Mouse (Mus musculus) limb, embryonic 12.5 days (tissue): Measurements from ENCODE around the gene Fam78a. TPM values are rescaled to one million over a fixed set of nuclear protein-coding genes. Genes with fewer than 3 reads are reported as not detected.

Experiments used
- ATAC-seq: fragments of 200-750 bp; cut with Nextera tagmentation; 2 replicates; pipeline ENCODE4 v1.8.0; 2017; ENCODE audit warnings: low read depth, moderate TSS enrichment; ENCODE audit not compliant: insufficient number of reproducible peaks, insufficient read depth, low FRiP score, low TSS enrichment
- H3K27ac ChIP-seq: fragments of 300-500 bp; sonication (generic); 2 replicates; pipeline ENCODE4 v1.5.1; 2016; ENCODE audit warnings: mild to moderate bottlenecking, moderate library complexity
- H3K27me3 ChIP-seq: fragments of 300-500 bp; sonication (generic); 2 replicates; pipeline ENCODE4 v1.6.1; 2016; ENCODE audit warnings: mild to moderate bottlenecking, moderate library complexity
- H3K36me3 ChIP-seq: fragments of 300-500 bp; sonication (generic); 2 replicates; pipeline ENCODE4 v1.6.1; 2016; ENCODE audit warnings: mild to moderate bottlenecking, moderate library complexity
- H3K4me1 ChIP-seq: fragments of 300-500 bp; sonication (generic); replicated peaks from 2 replicates; pipeline ENCODE4 v1.6.1; 2016
- H3K4me2 ChIP-seq: fragments of 300-500 bp; sonication (generic); 2 replicates; pipeline ENCODE4 v1.6.1; 2016; ENCODE audit warnings: mild to moderate bottlenecking, moderate library complexity
- H3K4me3 ChIP-seq: fragments of 300-500 bp; sonication (generic); replicated peaks from 2 replicates; pipeline ENCODE4 v1.5.1; 2016; ENCODE audit warnings: mild to moderate bottlenecking
- H3K9ac ChIP-seq: fragments of 300-500 bp; sonication (generic); replicated peaks from 2 replicates; pipeline ENCODE4 v1.6.1; 2016; ENCODE audit warnings: mild to moderate bottlenecking, moderate library complexity
- H3K9me3 ChIP-seq: fragments of 300-500 bp; sonication (generic); 2 replicates; pipeline ENCODE4 v1.6.1; 2016; ENCODE audit warnings: mild to moderate bottlenecking, moderate library complexity
- WGBS: fragments of 180-500 bp; shearing (Covaris S2); methylation state at CpG from one replicate; pipeline ENCODE4 v1.1.7; 2016; 5-methylcytosine and 5-hydroxymethylcytosine counted together
- polyA plus RNA-seq: library from polyadenylated mRNA; unstranded; fragments of >200 nt; fragmentation: Nextera tagmentation; extraction: Ambion mirVana; gene quantifications from 2 replicates; pipeline ENCODE4 v1.2.1, GENCODE M21; 2016

Fam78a gene
- 4.0 and 4.4 TPM in 2 replicates for polyA plus RNA-seq

- H3K27ac ChIP-seq = no peak within 1 kb of the TSS
These were observed at the start of gene Fam78a for GRCm38 (mm10) chr2:32084111-32084871. Gene Fam78a, minus strand, starts transcription at chr2:32084857.

GRCm38 (mm10) chr2:32134039-32134438 lies 49.4 kb upstream of the Fam78a start:
- Histone ChIP-seq H3K9me3 (no peaks in the 10 kb centered on the region), H3K4me1 (peaks cover 13% of the 10 kb centered on the region), H3K36me3 (no peaks in the 10 kb centered on the region), H3K9ac (no peak overlapping the region), H3K27ac (no peak overlapping the region), H3K4me3 (no peak overlapping the region), H3K27me3 (no peaks in the 10 kb centered on the region), H3K4me2 (no peak overlapping the region)
- 3% methylated on average over 2 of the region's 2 CpGs for WGBS
- ATAC-seq = no peak

More at GRCm38 (mm10) chr2:32084111-32084871, at the start of gene Fam78a:
- H3K36me3 ChIP-seq = no peaks in the 10 kb centered on the region
- H3K4me2 ChIP-seq = peak within 1 kb of the TSS; percentile 99
- no peaks in the 10 kb centered on the region for H3K9me3 ChIP-seq
- ATAC-seq = peak; percentile 50; the same call in 1 of the 2 replicates
- 1% methylated on average over 68 of the region's 68 CpGs for WGBS
- H3K9ac ChIP-seq = peak within 1 kb of the TSS; percentile 62
- peaks cover 77% of the 10 kb centered on the region for H3K27me3 ChIP-seq
- H3K4me1 ChIP-seq = peaks cover 34% of the 10 kb centered on the region
- peak within 1 kb of the TSS; percentile 65 for H3K4me3 ChIP-seq

- H3K9me3 ChIP-seq = no peaks in the 10 kb centered on the region
- no peaks in the 10 kb centered on the region; the same call in 1 of the 2 replicates for H3K27me3 ChIP-seq
- peaks cover 15% of the 10 kb centered on the region for H3K4me1 ChIP-seq
- no peak overlapping the region for H3K9ac ChIP-seq
- no peak for ATAC-seq
- no peaks in the 10 kb centered on the region for H3K36me3 ChIP-seq
- no peak overlapping the region for H3K27ac ChIP-seq
- H3K4me3 ChIP-seq = no peak overlapping the region
- 2% methylated on average over 11 of the region's 12 CpGs for WGBS
- H3K4me2 ChIP-seq = peak overlapping the region; percentile 11; the same call in 1 of the 2 replicates
These were observed 47.9 kb upstream of the Fam78a start for GRCm38 (mm10) chr2:32132567-32132992.

GRCm38 (mm10) chr2:32131866-32132566 lies 47.4 kb upstream of the Fam78a start:
- H3K4me2 ChIP-seq = no peak overlapping the region
- H3K4me1 ChIP-seq = peaks cover 11% of the 10 kb centered on the region
- H3K4me3 ChIP-seq = no peak overlapping the region
- no peak overlapping the region for H3K9ac ChIP-seq
- no peak overlapping the region for H3K27ac ChIP-seq
- 65% methylated on average over 6 of the region's 6 CpGs for WGBS
- H3K36me3 ChIP-seq = no peaks in the 10 kb centered on the region
- no peaks in the 10 kb centered on the region; the same call in 1 of the 2 replicates for H3K27me3 ChIP-seq
- no peak for ATAC-seq
- H3K9me3 ChIP-seq = no peaks in the 10 kb centered on the region

GRCm38 (mm10) chr2:32131205-32131834 lies 46.7 kb upstream of the Fam78a start:
- Histone ChIP-seq H3K4me1 (peaks cover 11% of the 10 kb centered on the region), H3K9ac (no peak overlapping the region), H3K36me3 (no peaks in the 10 kb centered on the region), H3K9me3 (no peaks in the 10 kb centered on the region), H3K27me3 (no peaks in the 10 kb centered on the region; the same call in 1 of the 2 replicates), H3K4me3 (no peak overlapping the region), H3K27ac (no peak overlapping the region), H3K4me2 (no peak overlapping the region)
- WGBS = 84% methylated on average over 9 of the region's 9 CpGs
- no peak for ATAC-seq

- Histone ChIP-seq H3K27ac (no peak overlapping the region), H3K36me3 (no peaks in the 10 kb centered on the region), H3K9ac (no peak overlapping the region), H3K27me3 (no peaks in the 10 kb centered on the region; the same call in 1 of the 2 replicates), H3K9me3 (no peaks in the 10 kb centered on the region), H3K4me1 (peaks cover 11% of the 10 kb centered on the region), H3K4me3 (no peak overlapping the region), H3K4me2 (no peak overlapping the region)
- ATAC-seq = no peak
- WGBS = 27% methylated on average over 6 of the region's 6 CpGs
These were observed 45.8 kb upstream of the Fam78a start for GRCm38 (mm10) chr2:32130435-32130834.

GRCm38 (mm10) chr2:32129383-32130074 lies 44.9 kb upstream of the Fam78a start:
- no peak for ATAC-seq
- Histone ChIP-seq H3K4me1 (peaks cover 11% of the 10 kb centered on the region), H3K27me3 (no peaks in the 10 kb centered on the region; the same call in 1 of the 2 replicates), H3K4me3 (no peak overlapping the region), H3K9ac (no peak overlapping the region), H3K4me2 (no peak overlapping the region), H3K36me3 (no peaks in the 10 kb centered on the region), H3K27ac (no peak overlapping the region), H3K9me3 (no peaks in the 10 kb centered on the region)
- WGBS = 57% methylated on average over 11 of the region's 11 CpGs

GRCm38 (mm10) chr2:32128536-32128841 lies 43.8 kb upstream of the Fam78a start:
- peaks cover 11% of the 10 kb centered on the region; the same call in 1 of the 2 replicates for H3K4me1 ChIP-seq
- no peak overlapping the region for H3K4me3 ChIP-seq
- H3K27ac ChIP-seq = no peak overlapping the region
- H3K36me3 ChIP-seq = no peaks in the 10 kb centered on the region
- WGBS = 89% methylated on average over 5 of the region's 5 CpGs
- no peak overlapping the region for H3K4me2 ChIP-seq
- H3K27me3 ChIP-seq = no peaks in the 10 kb centered on the region; the same call in 1 of the 2 replicates
- no peak for ATAC-seq
- H3K9ac ChIP-seq = no peak overlapping the region
- H3K9me3 ChIP-seq = no peaks in the 10 kb centered on the region

GRCm38 (mm10) chr2:32127653-32128535 lies 43.2 kb upstream of the Fam78a start:
- H3K9ac ChIP-seq = 0 out of 2 replicates have a peak overlapping the region, but pooled peaks have one; percentile 27
- H3K4me1 ChIP-seq = peaks cover 11% of the 10 kb centered on the region; the same call in 1 of the 2 replicates
- H3K4me2 ChIP-seq = no peak overlapping the region
- H3K27ac ChIP-seq = no peak overlapping the region
- H3K9me3 ChIP-seq = no peaks in the 10 kb centered on the region
- no peaks in the 10 kb centered on the region; the same call in 1 of the 2 replicates for H3K27me3 ChIP-seq
- no peaks in the 10 kb centered on the region for H3K36me3 ChIP-seq
- no peak overlapping the region for H3K4me3 ChIP-seq
- ATAC-seq = no peak; the same call in 1 of the 2 replicates
- WGBS = 28% methylated on average over 16 of the region's 16 CpGs

- H3K4me1 ChIP-seq = no peaks in the 10 kb centered on the region
- H3K9ac ChIP-seq = no peak overlapping the region
- no peaks in the 10 kb centered on the region for H3K9me3 ChIP-seq
- H3K27ac ChIP-seq = no peak overlapping the region
- no peaks in the 10 kb centered on the region for H3K36me3 ChIP-seq
- ATAC-seq = no peak
- no peaks in the 10 kb centered on the region for H3K27me3 ChIP-seq
- WGBS = 83% methylated on average over 2 of the region's 2 CpGs
- no peak overlapping the region for H3K4me2 ChIP-seq
- H3K4me3 ChIP-seq = no peak overlapping the region
These were observed 37.1 kb upstream of the Fam78a start for GRCm38 (mm10) chr2:32121785-32122184.
